Mouse (Mus musculus): ENCODE results near the gene Adcy7. TPM values are rescaled to one million over a fixed set of nuclear protein-coding genes. Genes with fewer than 3 reads are reported as not detected.

Gene Adcy7
- total RNA-seq, 2 experiments from 2014 or later, result 3.8 to 4.8 TPM

GRCm38 (mm10) chr8:88326328-88326727, 54.1 kb downstream of the Adcy7 start:
- DNase-seq (ENCODE audit: low spot score in 2 of 2), result no peak

- DNase-seq (ENCODE audit: low spot score in 2 of 2), result no peak
These were observed 56.5 kb downstream of the Adcy7 start for GRCm38 (mm10) chr8:88328689-88329088.

GRCm38 (mm10) chr8:88330816-88331215, 58.6 kb downstream of the Adcy7 start:
- no peak for DNase-seq (ENCODE audit: low spot score in 2 of 2)

- DNase-seq (ENCODE audit: low spot score in 2 of 2), result no peak
These were observed 62.2 kb downstream of the Adcy7 start for GRCm38 (mm10) chr8:88334384-88334783.

GRCm38 (mm10) chr8:88334975-88335374, 62.8 kb downstream of the Adcy7 start:
- no peak for DNase-seq (ENCODE audit: low spot score in 2 of 2)

GRCm38 (mm10) chr8:88339221-88339620, 67.0 kb downstream of the Adcy7 start:
- DNase-seq (ENCODE audit: low spot score in 2 of 2), result no peak

- DNase-seq (ENCODE audit: low spot score in 2 of 2), result no peak
These were observed 67.9 kb downstream of the Adcy7 start for GRCm38 (mm10) chr8:88339887-88340695.

- no peak for DNase-seq (ENCODE audit: low spot score in 2 of 2)
These were observed 69.8 kb downstream of the Adcy7 start for GRCm38 (mm10) chr8:88342026-88342425.

- DNase-seq (ENCODE audit: low spot score in 2 of 2), result no peak
These were observed 76.8 kb downstream of the Adcy7 start for GRCm38 (mm10) chr8:88349046-88349445.

GRCm38 (mm10) chr8:88357226-88357933, 85.2 kb downstream of the Adcy7 start:
- DNase-seq (ENCODE audit: low spot score in 2 of 2), result no peak

GRCm38 (mm10) chr8:88357946-88358345, 85.7 kb downstream of the Adcy7 start:
- no peak for DNase-seq (ENCODE audit: low spot score in 2 of 2)

GRCm38 (mm10) chr8:88359959-88360358, 87.8 kb downstream of the Adcy7 start:
- no peak for DNase-seq (ENCODE audit: low spot score in 2 of 2)

- DNase-seq (ENCODE audit: low spot score in 2 of 2), result peak in 1 of 2 experiments; percentile 8
These were observed 89.0 kb downstream of the Adcy7 start for GRCm38 (mm10) chr8:88361044-88361707.

- peak; percentile 88 to 91 for DNase-seq (ENCODE audit: low spot score in 2 of 2)
These were observed 89.7 kb downstream of the Adcy7 start, which contains the start of gene Brd7 for GRCm38 (mm10) chr8:88361708-88362428. Brd7 (minus strand) TSS chr8:88362194.

GRCm38 (mm10) chr8:88362446-88363150, 90.4 kb downstream of the Adcy7 start:
- no peak for DNase-seq (ENCODE audit: low spot score in 2 of 2)

GRCm38 (mm10) chr8:88369221-88369620, 97.0 kb downstream of the Adcy7 start:
- DNase-seq (ENCODE audit: low spot score in 2 of 2), result peak; percentile 13 to 15

- no peak for DNase-seq (ENCODE audit: low spot score in 2 of 2)
These were observed 97.6 kb downstream of the Adcy7 start for GRCm38 (mm10) chr8:88369805-88370204.

- no peak for DNase-seq (ENCODE audit: low spot score in 2 of 2)
These were observed 99.3 kb downstream of the Adcy7 start for GRCm38 (mm10) chr8:88371522-88371921.

GRCm38 (mm10) chr8:88376836-88377582, 104.8 kb downstream of the Adcy7 start:
- DNase-seq (ENCODE audit: low spot score in 2 of 2), result peak; percentile 11 to 19
